Mouse (Mus musculus) stomach, embryonic 14.5 days (tissue): ENCODE results near the gene Zfc3h1. TPM values are rescaled to one million over a fixed set of nuclear protein-coding genes. Genes with fewer than 3 reads are reported as not detected.

ENCODE experiments used
- ATAC-seq: fragments of 200-750 bp; cut with Nextera tagmentation; 2 replicates; pipeline ENCODE4 v1.8.0; 2017; ENCODE audit warnings: low read depth, moderate TSS enrichment; ENCODE audit not compliant: insufficient number of reproducible peaks, insufficient read depth, low FRiP score
- H3K27ac ChIP-seq: fragments of 300-500 bp; sonication (generic); 2 replicates; pipeline ENCODE4 v1.5.1; 2014; ENCODE audit warnings: mild to moderate bottlenecking, low read length, moderate library complexity, mixed read lengths
- H3K27me3 ChIP-seq: fragments of 300-500 bp; sonication (generic); 2 replicates; pipeline ENCODE4 v1.6.1; 2014; ENCODE audit warnings: low read length, control low read depth, mixed read lengths; ENCODE audit not compliant: control insufficient read depth, insufficient read depth
- H3K36me3 ChIP-seq: fragments of 300-500 bp; sonication (generic); 2 replicates; pipeline ENCODE4 v1.6.1; 2014; ENCODE audit warnings: mild to moderate bottlenecking, control low read depth, low read length, moderate library complexity, mixed read lengths; ENCODE audit not compliant: control insufficient read depth, insufficient read depth
- H3K4me1 ChIP-seq: fragments of 300-500 bp; sonication (generic); 2 replicates; pipeline ENCODE4 v1.6.1; 2014; ENCODE audit warnings: low read length, control low read depth, mixed read lengths; ENCODE audit not compliant: control insufficient read depth, insufficient read depth
- H3K4me2 ChIP-seq: fragments of 300-500 bp; sonication (generic); replicated peaks from 2 replicates; pipeline ENCODE4 v1.6.1; 2014; ENCODE audit warnings: low read depth, low read length, control low read depth
- H3K4me3 ChIP-seq: fragments of 300-500 bp; sonication (generic); 2 replicates; pipeline ENCODE4 v1.5.1; 2014; ENCODE audit warnings: low read depth, low read length, control low read depth
- H3K9ac ChIP-seq: fragments of 300-500 bp; sonication (generic); replicated peaks from 2 replicates; pipeline ENCODE4 v1.6.1; 2014; ENCODE audit warnings: low read depth, mild to moderate bottlenecking, control low read depth, low read length, moderate library complexity, mixed read lengths
- H3K9me3 ChIP-seq: fragments of 300-500 bp; sonication (generic); 2 replicates; pipeline ENCODE4 v1.6.1; 2016; ENCODE audit warnings: low read depth, low read length, control low read depth; ENCODE audit not compliant: control insufficient read depth
- WGBS: fragments of 180-500 bp; shearing (Covaris S2); extraction: QIAGEN DNeasy Blood & Tissue Kit; methylation state at CpG from one replicate; pipeline ENCODE4 v1.1.7; 2014; 5-methylcytosine and 5-hydroxymethylcytosine counted together
- polyA plus RNA-seq: library from polyadenylated mRNA; unstranded; fragments of >200 nt; fragmentation: Nextera tagmentation; extraction: Ambion mirVana; gene quantifications from 2 replicates; pipeline ENCODE4 v1.2.1, GENCODE M21; 2014

The Zfc3h1 gene
- polyA plus RNA-seq, 1 experiment from 2014 or later, result 36.0 TPM

- Histone ChIP-seq H3K9ac (0 out of 2 replicates have a peak overlapping the region, but pooled peaks have one; percentile 30), H3K9me3 (no peaks in the 10 kb centered on the region), H3K36me3 (no peaks in the 10 kb centered on the region), H3K4me3 (peak overlapping the region; percentile 48; the same call in 1 of the 2 replicates), H3K4me2 (peak overlapping the region; percentile 72), H3K27ac (no peak overlapping the region), H3K27me3 (no peaks in the 10 kb centered on the region), H3K4me1 (no peaks in the 10 kb centered on the region; the same call in 1 of the 2 replicates)
- ATAC-seq, result no peak
- 80% methylated on average over 4 of the region's 4 CpGs for WGBS
These were observed 21.6 kb upstream of the Zfc3h1 start for GRCm38 (mm10) chr10:115363151-115363550.

DNA sequence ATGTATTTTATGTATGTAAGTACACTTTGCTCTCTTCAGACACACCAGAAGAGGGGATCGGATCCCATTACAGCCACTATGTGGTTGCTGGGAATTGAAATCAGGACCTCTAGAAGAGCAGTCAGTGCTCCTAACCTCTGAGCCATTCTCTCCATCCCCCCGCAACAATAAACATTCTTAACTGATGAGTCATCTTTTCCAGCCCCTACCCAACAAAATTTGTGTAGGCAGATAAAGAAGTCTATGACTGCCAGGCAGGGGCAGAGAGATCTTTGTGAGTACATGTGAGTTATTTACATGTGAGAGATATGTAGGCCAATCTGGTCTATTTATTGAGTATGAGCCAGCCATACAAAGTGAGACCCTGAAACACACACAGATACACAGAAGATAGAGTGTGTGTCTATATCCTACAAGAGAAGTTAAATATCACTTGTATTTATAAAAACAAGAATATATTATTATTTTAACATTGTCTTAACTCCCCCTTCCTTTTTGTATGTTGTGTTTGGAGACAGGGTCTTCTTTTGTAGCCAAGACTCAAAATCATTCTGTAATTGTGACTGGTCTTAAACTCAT lies 3.2 kb upstream of the Zfc3h1 start:
- H3K4me2 ChIP-seq, result no peak overlapping the region
- no peak overlapping the region for H3K4me3 ChIP-seq
- no peaks in the 10 kb centered on the region for H3K36me3 ChIP-seq
- H3K9ac ChIP-seq, result no peak overlapping the region
- no peaks in the 10 kb centered on the region for H3K9me3 ChIP-seq
- no peaks in the 10 kb centered on the region for H3K27me3 ChIP-seq
- no peak for ATAC-seq
- 77% methylated on average over 2 of the region's 2 CpGs for WGBS
- H3K4me1 ChIP-seq, result peaks cover 12% of the 10 kb centered on the region; the same call in 1 of the 2 replicates
- H3K27ac ChIP-seq, result no peak overlapping the region

DNA sequence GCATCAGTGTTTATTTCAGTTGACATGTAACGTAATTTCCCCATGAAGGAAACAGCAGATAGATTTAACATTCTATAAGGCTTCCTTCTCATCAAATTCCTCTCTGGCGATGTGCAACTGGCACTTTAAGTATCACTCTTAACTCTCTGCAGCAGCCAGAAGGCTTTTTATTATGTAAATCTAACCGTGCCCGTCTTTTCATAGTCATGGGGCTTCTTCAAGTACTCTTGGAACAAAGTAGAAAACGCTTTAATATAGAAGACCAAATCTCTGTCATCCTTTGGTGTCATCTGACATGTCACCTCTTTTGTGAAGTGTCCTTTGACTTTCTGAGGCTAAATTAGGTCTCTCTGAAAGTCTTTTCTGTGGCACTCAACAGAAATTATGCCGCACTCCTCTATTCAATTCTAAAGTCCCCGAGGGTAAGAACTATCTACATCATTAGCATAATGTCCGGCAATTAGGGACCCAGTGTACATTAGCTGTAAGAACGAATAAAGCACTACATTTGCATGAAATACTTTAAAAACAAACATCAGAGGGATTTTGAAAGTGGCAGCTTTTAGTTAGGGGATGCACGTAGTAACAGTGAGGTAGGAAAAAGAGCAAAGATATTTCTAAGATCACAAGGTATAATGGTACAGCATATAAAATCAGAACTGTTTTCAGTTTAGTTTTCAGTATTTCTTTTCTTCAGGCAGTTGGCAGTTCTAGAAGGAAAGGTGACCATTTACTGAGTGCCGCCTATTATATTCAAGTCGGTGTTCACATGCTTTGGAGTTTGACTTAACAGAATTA lies 1.7 kb upstream of the Zfc3h1 start:
- ATAC-seq, result no peak
- H3K27me3 ChIP-seq, result no peaks in the 10 kb centered on the region
- H3K9me3 ChIP-seq, result no peaks in the 10 kb centered on the region
- H3K9ac ChIP-seq, result no peak overlapping the region
- peaks cover 22% of the 10 kb centered on the region for H3K4me1 ChIP-seq
- H3K27ac ChIP-seq, result peak overlapping the region; percentile 2; the same call in 1 of the 2 replicates
- peak overlapping the region; percentile 52 for H3K4me2 ChIP-seq
- H3K36me3 ChIP-seq, result no peaks in the 10 kb centered on the region
- peak overlapping the region; percentile 96 for H3K4me3 ChIP-seq
- WGBS, result 36% methylated on average over 12 of the region's 12 CpGs

- no peak for ATAC-seq
- H3K27me3 ChIP-seq, result no peaks in the 10 kb centered on the region
- 3% methylated on average over 15 of the region's 15 CpGs for WGBS
These were observed 1.0 kb upstream of the Zfc3h1 start for GRCm38 (mm10) chr10:115383644-115384220.

DNA sequence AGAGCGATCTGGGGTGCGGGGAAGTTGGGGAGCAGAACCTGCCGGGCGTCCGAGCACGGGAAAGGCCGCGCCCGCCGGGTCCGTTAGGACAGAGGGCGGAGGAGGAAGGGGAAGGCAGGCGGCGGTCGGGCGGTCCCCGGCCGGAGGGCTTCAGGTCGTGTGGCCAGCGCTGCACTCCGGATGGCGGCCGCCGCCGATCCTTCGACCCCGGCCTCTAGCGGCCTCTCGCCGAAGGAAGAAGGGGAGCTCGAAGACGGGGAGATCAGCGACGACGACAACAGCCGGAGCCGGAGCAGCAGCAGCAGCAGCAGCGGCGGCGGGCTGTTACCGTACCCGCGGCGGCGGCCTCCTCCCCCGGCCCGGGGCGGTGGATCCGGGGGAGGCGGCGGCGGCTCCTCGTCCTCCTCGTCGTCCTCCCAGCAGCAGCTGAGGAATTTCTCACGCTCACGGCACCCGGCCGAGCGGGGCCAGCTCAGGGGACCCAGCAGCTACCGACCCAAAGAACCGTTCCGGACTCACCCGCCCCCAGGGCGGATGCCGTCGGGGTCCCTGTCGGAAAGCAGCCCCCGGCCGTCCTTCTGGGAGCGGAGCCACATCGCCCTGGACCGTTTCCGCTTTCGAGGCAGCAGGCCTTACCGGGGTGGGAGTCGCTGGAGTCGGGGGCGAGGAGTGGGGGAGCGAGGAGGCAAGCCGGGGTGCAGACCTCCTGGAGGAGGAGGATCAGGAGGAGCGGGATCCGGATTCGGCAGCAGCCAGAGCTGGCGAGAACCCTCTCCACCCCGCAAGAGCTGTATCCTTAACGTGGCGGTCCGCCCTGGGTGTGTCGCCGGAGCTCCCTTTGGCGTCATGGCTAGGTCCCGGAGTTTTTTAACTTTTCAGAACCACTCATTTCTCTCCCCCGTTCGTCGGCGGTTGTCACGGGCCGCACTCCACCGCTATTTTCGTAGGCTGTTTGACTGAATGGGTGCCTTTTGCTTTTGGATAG lies 551 bp downstream of the Zfc3h1 start:
- WGBS, result under 1% methylated on average over 89 of the region's 101 CpGs

More at GRCm38 (mm10) chr10:115383644-115384220, 1.0 kb upstream of the Zfc3h1 start:
- Histone ChIP-seq H3K9ac (peak overlapping the region; percentile 73), H3K4me2 (peak overlapping the region; percentile 52), H3K36me3 (no peaks in the 10 kb centered on the region), H3K4me1 (peaks cover 24% of the 10 kb centered on the region), H3K4me3 (peak overlapping the region; percentile 96), H3K9me3 (no peaks in the 10 kb centered on the region), H3K27ac (peak overlapping the region; percentile 98)

GRCm38 (mm10) chr10:115387891-115388290 lies 3.1 kb downstream of the Zfc3h1 start:
- peaks cover 20% of the 10 kb centered on the region for H3K36me3 ChIP-seq
- no peak overlapping the region for H3K9ac ChIP-seq
- peaks cover 17% of the 10 kb centered on the region for H3K4me1 ChIP-seq
- H3K9me3 ChIP-seq, result no peaks in the 10 kb centered on the region
- H3K27me3 ChIP-seq, result no peaks in the 10 kb centered on the region
- no peak for ATAC-seq
- WGBS, result 86% methylated on average over 3 of the region's 3 CpGs
- no peak overlapping the region for H3K4me3 ChIP-seq
- no peak overlapping the region for H3K4me2 ChIP-seq
- no peak overlapping the region for H3K27ac ChIP-seq

More for the DNA sequence above, 551 bp downstream of the Zfc3h1 start:
- Histone ChIP-seq H3K27ac (peak overlapping the region; percentile 98), H3K4me2 (peak overlapping the region; percentile 85), H3K27me3 (no peaks in the 10 kb centered on the region), H3K36me3 (peaks cover 11% of the 10 kb centered on the region), H3K9ac (peak overlapping the region; percentile 94), H3K9me3 (no peaks in the 10 kb centered on the region), H3K4me1 (peaks cover 24% of the 10 kb centered on the region), H3K4me3 (peak overlapping the region; percentile 96)
- ATAC-seq, result peak; percentile 2

- H3K4me3 ChIP-seq, result no peak overlapping the region
- H3K4me1 ChIP-seq, result peaks cover 17% of the 10 kb centered on the region
- no peak overlapping the region for H3K9ac ChIP-seq
- H3K27me3 ChIP-seq, result no peaks in the 10 kb centered on the region
- 91% methylated on average over 4 of the region's 4 CpGs for WGBS
- H3K36me3 ChIP-seq, result peaks cover 23% of the 10 kb centered on the region
- no peaks in the 10 kb centered on the region for H3K9me3 ChIP-seq
- ATAC-seq, result no peak
- H3K27ac ChIP-seq, result no peak overlapping the region
- no peak overlapping the region for H3K4me2 ChIP-seq
These were observed 6.3 kb downstream of the Zfc3h1 start for GRCm38 (mm10) chr10:115391076-115391475.
